Mouse (Mus musculus) embryonic facial prominence, embryonic 10.5 days (tissue): ENCODE data around the gene Scn10a. TPM values are rescaled to one million over a fixed set of nuclear protein-coding genes. Genes with fewer than 3 reads are reported as not detected.
A peak's percentile ranks its signal among the peaks of the same experiment; 100 is the strongest.

Experiments
- DNase-seq: peaks from one replicate; pipeline ENCODE4 v3.0.0-alpha.2; 2017; ENCODE audit warnings: low spot score
- H3K27ac ChIP-seq: fragments of 300-500 bp; sonication (generic); replicated peaks from 2 replicates; pipeline ENCODE4 v1.5.1; 2016; ENCODE audit warnings: mild to moderate bottlenecking
- H3K27me3 ChIP-seq: fragments of 300-500 bp; sonication (generic); replicated peaks from 2 replicates; pipeline ENCODE4 v1.6.1; 2016; ENCODE audit warnings: low read depth, mild to moderate bottlenecking; ENCODE audit not compliant: poor library complexity, severe bottlenecking
- H3K36me3 ChIP-seq: fragments of 300-500 bp; sonication (generic); replicated peaks from 2 replicates; pipeline ENCODE4 v1.6.1; 2016; ENCODE audit warnings: mild to moderate bottlenecking, moderate library complexity
- H3K4me1 ChIP-seq: fragments of 300-500 bp; sonication (generic); 2 replicates; pipeline ENCODE4 v1.6.1; 2016
- H3K4me3 ChIP-seq: fragments of 300-500 bp; sonication (generic); 2 replicates; pipeline ENCODE4 v1.5.1; 2016; ENCODE audit warnings: mild to moderate bottlenecking, moderate library complexity
- H3K9me3 ChIP-seq: fragments of 300-500 bp; sonication (generic); 2 replicates; pipeline ENCODE4 v1.6.1; 2016; ENCODE audit warnings: mild to moderate bottlenecking
- WGBS: fragments of 180-500 bp; shearing (Covaris S2); methylation state at CpG from one replicate; pipeline ENCODE4 v1.1.7; 2016; 5-methylcytosine and 5-hydroxymethylcytosine counted together
- polyA plus RNA-seq: library from polyadenylated mRNA; unstranded; fragments of >200 nt; fragmentation: Nextera tagmentation; extraction: Ambion mirVana; gene quantifications from 2 replicates; pipeline ENCODE4 v1.2.1, GENCODE M21; 2016

Scn10a gene
- polyA plus RNA-seq, 1 experiment from 2014 or later = 0.44 TPM

DNA sequence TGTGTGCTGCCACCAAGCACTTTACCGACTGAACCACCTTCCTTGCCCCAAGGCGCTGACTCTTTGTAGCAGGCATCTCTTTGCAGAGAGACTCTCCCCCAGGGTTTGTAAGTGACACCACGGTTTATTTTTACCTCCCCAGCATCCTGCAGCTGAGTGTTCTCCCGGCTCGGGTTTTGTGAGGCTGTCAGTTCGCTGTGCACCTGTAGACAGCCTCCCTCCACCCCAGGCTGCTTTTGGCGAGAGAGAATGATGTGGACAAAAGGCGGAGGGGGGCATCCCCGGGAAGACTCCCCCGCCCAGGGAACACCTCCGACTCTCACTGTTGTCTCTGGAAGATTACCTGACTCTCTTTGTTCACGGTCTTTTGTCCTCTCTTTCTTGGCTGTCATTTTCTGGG, 86.3 kb downstream of the Scn10a start:
- Histone ChIP-seq H3K4me3 (no peak overlapping the region), H3K27ac (no peak overlapping the region), H3K27me3 (peaks cover 34% of the 10 kb centered on the region), H3K36me3 (no peaks in the 10 kb centered on the region), H3K9me3 (no peaks in the 10 kb centered on the region), H3K4me1 (peaks cover 37% of the 10 kb centered on the region)
- peak; percentile 18 for DNase-seq
- 34% methylated on average over 12 of the region's 12 CpGs for WGBS

DNA sequence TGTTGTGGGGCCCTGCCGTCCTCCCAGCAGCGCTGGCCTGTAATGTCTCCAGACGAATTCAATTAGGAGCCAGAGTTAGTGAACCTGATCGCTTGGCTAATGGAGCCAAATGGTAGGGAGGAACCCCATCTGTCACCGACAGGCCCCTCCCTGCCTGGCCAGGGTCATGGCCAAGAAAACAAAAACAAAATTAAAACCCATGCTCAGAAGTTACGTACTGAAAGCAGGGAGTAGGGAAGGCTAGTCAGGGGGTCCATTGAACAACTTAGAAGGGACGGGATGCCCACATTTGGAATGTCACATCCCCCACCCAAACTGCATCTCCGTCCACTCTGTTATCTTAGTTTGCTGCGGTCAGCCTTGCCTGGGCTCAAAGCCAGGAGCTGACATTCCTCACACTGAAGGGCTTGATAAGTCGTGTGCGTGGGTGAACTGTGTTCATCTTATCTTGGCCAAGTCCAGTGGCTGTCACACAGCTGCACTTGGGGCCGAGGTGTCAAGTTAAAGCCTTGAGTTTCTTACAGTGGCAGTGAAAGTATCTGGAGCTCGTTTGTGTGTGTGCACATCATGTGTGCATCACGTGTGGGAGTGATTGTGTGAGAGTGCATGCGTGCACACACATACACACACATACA, 87.1 kb downstream of the Scn10a start:
- Histone ChIP-seq H3K4me3 (no peak overlapping the region), H3K27ac (peak overlapping the region; percentile 54)
- whole genome bisulfite sequencing = 41% methylated on average over 15 of the region's 15 CpGs

GRCm38 (mm10) chr9:119631393-119631898, 87.7 kb downstream of the Scn10a start:
- Histone ChIP-seq H3K9me3 (no peaks in the 10 kb centered on the region), H3K4me3 (no peak overlapping the region), H3K4me1 (peaks cover 37% of the 10 kb centered on the region), H3K36me3 (no peaks in the 10 kb centered on the region), H3K27me3 (peaks cover 34% of the 10 kb centered on the region), H3K27ac (peak overlapping the region; percentile 58; the same call in 1 of the 2 replicates)
- WGBS = 67% methylated on average over 13 of the region's 13 CpGs
- DNase-seq = no peak

More for the DNA sequence above, 87.1 kb downstream of the Scn10a start:
- H3K9me3 ChIP-seq = no peaks in the 10 kb centered on the region
- H3K27me3 ChIP-seq = peaks cover 34% of the 10 kb centered on the region
- peak; percentile 68 for DNase-seq
- H3K4me1 ChIP-seq = peaks cover 37% of the 10 kb centered on the region
- no peaks in the 10 kb centered on the region for H3K36me3 ChIP-seq

DNA sequence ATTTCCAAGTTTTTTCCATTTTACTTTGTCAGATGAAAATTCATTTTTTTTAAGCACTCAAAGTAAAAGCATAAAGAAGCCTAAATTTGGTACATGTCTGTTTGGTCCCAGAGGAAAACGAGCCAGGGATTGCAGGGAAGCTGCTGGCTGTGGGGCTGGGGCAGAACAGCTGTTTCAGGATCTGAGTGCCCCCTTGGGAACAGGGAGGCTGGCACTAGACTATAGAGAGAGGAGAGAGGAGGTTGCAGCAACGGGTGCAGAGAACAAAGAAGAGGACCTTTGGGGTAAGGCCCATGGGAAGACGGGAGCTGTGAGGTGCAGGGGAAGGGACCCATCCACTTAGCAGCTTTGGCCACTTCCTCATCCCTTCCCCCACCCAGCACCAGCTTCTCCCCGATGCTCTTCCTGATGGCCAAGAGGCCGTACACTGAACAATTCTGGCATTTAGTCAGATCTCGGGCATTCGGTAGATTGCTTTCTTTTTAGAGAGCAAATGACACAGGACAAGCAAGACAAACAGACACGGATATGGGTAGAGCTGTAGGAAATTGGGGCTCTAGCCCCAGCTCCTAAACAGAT, 90.3 kb downstream of the Scn10a start:
- Histone ChIP-seq H3K4me3 (no peak overlapping the region), H3K9me3 (no peaks in the 10 kb centered on the region), H3K4me1 (peaks cover 28% of the 10 kb centered on the region), H3K36me3 (no peaks in the 10 kb centered on the region), H3K27me3 (peaks cover 16% of the 10 kb centered on the region), H3K27ac (no peak overlapping the region)
- WGBS = 76% methylated on average over 8 of the region's 8 CpGs
- DNase-seq = no peak

DNA sequence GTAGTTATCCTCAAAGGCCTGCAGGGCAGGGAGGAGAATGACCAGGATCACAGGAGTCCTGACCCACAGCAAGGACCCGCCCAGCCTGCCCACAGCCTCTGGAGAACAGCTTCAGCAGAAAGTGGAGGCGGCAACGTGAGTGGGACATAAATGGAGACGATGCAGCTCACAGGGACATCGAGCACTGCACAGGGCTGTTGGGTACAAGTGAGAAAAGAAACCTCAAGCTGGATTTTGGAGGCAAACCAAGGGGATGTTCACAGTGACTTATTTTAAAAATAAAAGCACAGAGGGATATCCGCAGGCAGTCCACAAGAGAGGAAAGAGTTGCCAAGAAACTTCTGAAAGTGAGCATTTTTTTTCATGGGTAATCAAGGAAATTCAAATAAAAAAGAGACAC, 91.9 kb downstream of the Scn10a start:
- no peak overlapping the region for H3K4me3 ChIP-seq
- no peaks in the 10 kb centered on the region for H3K9me3 ChIP-seq
- no peak overlapping the region for H3K27ac ChIP-seq
- WGBS = 79% methylated on average over 6 of the region's 6 CpGs
- peaks cover 9% of the 10 kb centered on the region; the same call in 1 of the 2 replicates for H3K27me3 ChIP-seq
- peaks cover 13% of the 10 kb centered on the region for H3K4me1 ChIP-seq
- H3K36me3 ChIP-seq = no peaks in the 10 kb centered on the region
- no peak for DNase-seq

DNA sequence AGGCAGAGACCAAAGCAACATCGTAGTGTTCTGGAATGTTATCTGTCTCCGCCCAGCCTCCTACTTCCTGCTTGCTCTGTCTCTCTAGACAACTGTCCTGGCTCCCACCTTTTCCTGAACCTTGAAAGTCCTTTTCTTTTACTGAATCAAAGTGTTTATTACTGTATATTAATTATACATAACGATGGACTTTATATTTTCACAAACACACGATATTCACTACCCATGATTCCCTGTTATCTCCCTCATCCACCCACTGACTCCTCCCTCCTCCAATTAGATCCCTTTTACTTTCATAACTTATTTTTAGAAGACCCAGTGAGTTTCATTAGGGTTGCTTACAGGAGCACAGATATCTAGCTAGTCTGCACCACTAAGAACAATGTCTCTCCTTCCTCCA, 95.0 kb downstream of the Scn10a start:
- peaks cover 6% of the 10 kb centered on the region; the same call in 1 of the 2 replicates for H3K27me3 ChIP-seq
- no peaks in the 10 kb centered on the region for H3K36me3 ChIP-seq
- 83% methylated on average over 4 of the region's 4 CpGs for WGBS
- no peak overlapping the region for H3K4me3 ChIP-seq
- no peaks in the 10 kb centered on the region for H3K9me3 ChIP-seq
- H3K4me1 ChIP-seq = no peaks in the 10 kb centered on the region
- DNase-seq = no peak
- no peak overlapping the region for H3K27ac ChIP-seq

- WGBS = 82% methylated on average over 6 of the region's 6 CpGs
- Histone ChIP-seq H3K27ac (no peak overlapping the region), H3K36me3 (no peaks in the 10 kb centered on the region), H3K9me3 (no peaks in the 10 kb centered on the region), H3K4me1 (peaks cover 30% of the 10 kb centered on the region), H3K4me3 (no peak overlapping the region), H3K27me3 (no peaks in the 10 kb centered on the region)
- no peak for DNase-seq
These were observed 104.3 kb downstream of the Scn10a start for GRCm38 (mm10) chr9:119614798-119615197.

GRCm38 (mm10) chr9:119610563-119611166, 108.5 kb downstream of the Scn10a start:
- no peak overlapping the region for H3K4me3 ChIP-seq
- DNase-seq = no peak
- H3K27ac ChIP-seq = no peak overlapping the region
- H3K36me3 ChIP-seq = no peaks in the 10 kb centered on the region
- no peaks in the 10 kb centered on the region for H3K27me3 ChIP-seq
- H3K9me3 ChIP-seq = no peaks in the 10 kb centered on the region
- H3K4me1 ChIP-seq = peaks cover 25% of the 10 kb centered on the region
- WGBS = 91% methylated on average over 7 of the region's 7 CpGs

- Histone ChIP-seq H3K36me3 (no peaks in the 10 kb centered on the region), H3K4me3 (no peak overlapping the region), H3K27ac (no peak overlapping the region), H3K4me1 (peaks cover 13% of the 10 kb centered on the region), H3K27me3 (no peaks in the 10 kb centered on the region), H3K9me3 (no peaks in the 10 kb centered on the region)
- 94% methylated on average over 5 of the region's 5 CpGs for WGBS
- no peak for DNase-seq
These were observed 112.2 kb downstream of the Scn10a start for GRCm38 (mm10) chr9:119606906-119607305.

GRCm38 (mm10) chr9:119604607-119605006, 114.5 kb downstream of the Scn10a start:
- H3K36me3 ChIP-seq = no peaks in the 10 kb centered on the region
- no peak for DNase-seq
- WGBS = 72% methylated on average over 8 of the region's 8 CpGs
- no peak overlapping the region for H3K4me3 ChIP-seq
- no peak overlapping the region for H3K27ac ChIP-seq
- H3K9me3 ChIP-seq = peaks cover 4% of the 10 kb centered on the region; the same call in 1 of the 2 replicates
- H3K4me1 ChIP-seq = peaks cover 12% of the 10 kb centered on the region
- no peaks in the 10 kb centered on the region for H3K27me3 ChIP-seq

- WGBS = 89% methylated on average over 10 of the region's 10 CpGs
- Histone ChIP-seq H3K4me1 (peaks cover 6% of the 10 kb centered on the region), H3K36me3 (no peaks in the 10 kb centered on the region), H3K4me3 (no peak overlapping the region), H3K9me3 (peaks cover 5% of the 10 kb centered on the region; the same call in 1 of the 2 replicates), H3K27me3 (no peaks in the 10 kb centered on the region), H3K27ac (no peak overlapping the region; the same call in 1 of the 2 replicates)
- DNase-seq = no peak
These were observed 120.6 kb downstream of the Scn10a start for GRCm38 (mm10) chr9:119598501-119598900.

- Histone ChIP-seq H3K4me3 (no peak overlapping the region), H3K36me3 (no peaks in the 10 kb centered on the region), H3K27ac (no peak overlapping the region), H3K9me3 (peaks cover 5% of the 10 kb centered on the region; the same call in 1 of the 2 replicates), H3K27me3 (no peaks in the 10 kb centered on the region), H3K4me1 (peaks cover 6% of the 10 kb centered on the region)
- no peak for DNase-seq
- WGBS = 78% methylated on average over 8 of the region's 8 CpGs
These were observed 121.8 kb downstream of the Scn10a start for GRCm38 (mm10) chr9:119597332-119597731.

DNA sequence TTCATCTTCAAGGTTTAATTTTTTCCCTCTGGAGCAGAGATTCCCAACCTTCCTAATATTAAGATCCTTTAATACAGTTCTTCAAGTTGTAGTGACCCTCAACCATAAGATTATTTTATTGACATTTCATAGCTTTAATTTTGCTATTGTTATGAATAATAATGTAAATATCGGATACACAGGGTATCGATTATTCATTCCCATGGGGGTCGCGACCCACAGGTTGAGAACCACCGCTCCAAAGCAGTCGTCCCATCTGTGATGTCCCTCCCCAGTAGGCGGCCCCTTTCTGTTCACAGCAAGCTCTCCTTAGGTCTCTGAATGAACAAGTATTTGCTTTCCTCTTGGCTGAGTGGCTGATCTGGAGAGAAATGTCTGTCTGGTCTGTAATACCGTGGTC, 129.5 kb downstream of the Scn10a start:
- peaks cover 20% of the 10 kb centered on the region for H3K4me1 ChIP-seq
- H3K27ac ChIP-seq = no peak overlapping the region
- H3K9me3 ChIP-seq = no peaks in the 10 kb centered on the region
- no peaks in the 10 kb centered on the region for H3K36me3 ChIP-seq
- 85% methylated on average over 8 of the region's 8 CpGs for WGBS
- DNase-seq = no peak
- H3K27me3 ChIP-seq = peaks cover 20% of the 10 kb centered on the region
- no peak overlapping the region for H3K4me3 ChIP-seq
